Mouse (Mus musculus) midbrain, postnatal 0 days (tissue): ENCODE data around the gene Tbc1d16. TPM values are rescaled to one million over a fixed set of nuclear protein-coding genes. Genes with fewer than 3 reads are reported as not detected.

ENCODE experiments used
- ATAC-seq: fragments of 200-750 bp; cut with Nextera tagmentation; 2 replicates; pipeline ENCODE4 v1.8.0; 2017; ENCODE audit warnings: moderate number of reproducible peaks, mild to moderate bottlenecking, moderate TSS enrichment, moderate library complexity; ENCODE audit not compliant: low FRiP score
- DNase-seq: peaks from one replicate; pipeline ENCODE4 v3.0.0-alpha.2; 2015; ENCODE audit warnings: low spot score
- H3K27ac ChIP-seq: fragments of 300-500 bp; sonication (generic); 2 replicates; pipeline ENCODE4 v1.5.1; 2014; ENCODE audit warnings: low read depth, mild to moderate bottlenecking, low read length, mixed read lengths
- H3K27me3 ChIP-seq: fragments of 300-500 bp; sonication (generic); 2 replicates; pipeline ENCODE4 v1.6.1; 2014; ENCODE audit warnings: low read length, control low read depth, mixed read lengths; ENCODE audit not compliant: insufficient read depth
- H3K36me3 ChIP-seq: fragments of 300-500 bp; sonication (generic); 2 replicates; pipeline ENCODE4 v1.6.1; 2014; ENCODE audit warnings: low read length, control low read depth, mixed read lengths; ENCODE audit not compliant: insufficient read depth
- H3K4me1 ChIP-seq: fragments of 300-500 bp; sonication (generic); 2 replicates; pipeline ENCODE4 v1.6.1; 2014; ENCODE audit warnings: mild to moderate bottlenecking, control low read depth, antibody characterized with exemption, low read length, mixed read lengths; ENCODE audit not compliant: insufficient read depth
- H3K4me2 ChIP-seq: fragments of 300-500 bp; sonication (generic); 2 replicates; pipeline ENCODE4 v1.6.1; 2014; ENCODE audit warnings: low read depth, mild to moderate bottlenecking, low read length, mixed read lengths; ENCODE audit not compliant: poor library complexity, severe bottlenecking
- H3K4me3 ChIP-seq: fragments of 300-500 bp; sonication (generic); 2 replicates; pipeline ENCODE4 v1.5.1; 2014; ENCODE audit warnings: low read depth, mild to moderate bottlenecking, low read length, moderate library complexity
- H3K9ac ChIP-seq: fragments of 300-500 bp; sonication (generic); replicated peaks from 2 replicates; pipeline ENCODE4 v1.6.1; 2014; ENCODE audit warnings: mild to moderate bottlenecking, low read length, moderate library complexity, mixed read lengths; ENCODE audit not compliant: poor library complexity, severe bottlenecking
- H3K9me3 ChIP-seq: fragments of 300-500 bp; sonication (generic); 2 replicates; pipeline ENCODE4 v1.6.1; 2016; ENCODE audit warnings: low read length, control low read depth
- CTCF ChIP-seq: IDR thresholded peaks from 2 replicates; pipeline ENCODE4 v1.5.1; 2016; ENCODE audit warnings: antibody characterized with exemption, mild to moderate bottlenecking
- WGBS: fragments of 180-500 bp; shearing (Covaris S2); extraction: QIAGEN DNeasy Blood & Tissue Kit; methylation state at CpG from one replicate; pipeline ENCODE4 v1.1.7; 2014; 5-methylcytosine and 5-hydroxymethylcytosine counted together
- polyA plus RNA-seq: library from polyadenylated mRNA; unstranded; fragments of >200 nt; fragmentation: Nextera tagmentation; extraction: Ambion mirVana; gene quantifications from 2 replicates; pipeline ENCODE4 v1.2.1, GENCODE M21; 2015
- total RNA-seq: library from RNA; depleted of rRNA; stranded (reverse); fragments of >200 nt; gene quantifications from 2 replicates; pipeline ENCODE4 v1.2.3, GENCODE M21; 2014

Tbc1d16 gene
- total and polyA plus RNA-seq, 2 experiments from 2014 or later: 43.5 to 152 TPM

DNA sequence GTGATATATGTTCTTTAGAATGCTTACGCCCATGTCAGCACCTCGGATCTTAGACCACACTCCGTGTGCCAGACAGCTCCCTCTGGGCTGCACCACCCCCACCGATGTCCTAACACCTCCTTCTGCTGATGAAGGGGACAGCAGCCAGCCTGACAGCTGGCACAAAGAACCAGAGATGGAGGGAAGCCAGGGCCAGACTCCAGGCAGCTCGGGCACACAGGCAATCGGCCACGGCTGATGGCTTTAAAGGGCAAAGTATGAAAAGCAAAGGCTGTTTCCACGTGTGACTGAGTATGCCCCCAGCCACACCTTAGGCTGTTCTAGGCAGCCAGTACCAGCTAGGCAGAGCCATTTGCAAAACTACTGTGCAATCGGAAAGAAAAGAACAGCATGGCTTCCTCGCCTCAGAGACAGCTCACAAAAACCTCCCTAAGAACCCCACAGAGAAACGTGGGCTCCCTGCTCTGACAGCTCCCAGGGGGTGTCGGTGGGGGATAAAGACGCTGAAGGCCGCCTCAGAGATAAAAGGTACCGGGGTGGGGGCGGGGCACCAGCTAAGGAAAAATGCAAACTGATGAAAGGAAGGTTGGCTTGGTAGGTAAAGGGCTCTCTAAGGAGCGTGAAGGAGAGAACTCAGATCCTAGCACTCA lies 8.4 kb downstream of the Tbc1d16 start:
- Histone ChIP-seq H3K36me3 (peaks cover 2% of the 10 kb centered on the region; the same call in 1 of the 2 replicates), H3K4me3 (no peak overlapping the region), H3K9me3 (no peaks in the 10 kb centered on the region), H3K9ac (peak overlapping the region; percentile 46), H3K27ac (peak overlapping the region; percentile 52), H3K27me3 (no peaks in the 10 kb centered on the region), H3K4me1 (peaks cover 35% of the 10 kb centered on the region; the same call in 1 of the 2 replicates), H3K4me2 (peak overlapping the region; percentile 28)
- no peak; the same call in 1 of the 2 replicates for ATAC-seq
- no peak for TF ChIP-seq CTCF
- WGBS: 9% methylated on average over 17 of the region's 17 CpGs
- DNase-seq: peak; percentile 86

DNA sequence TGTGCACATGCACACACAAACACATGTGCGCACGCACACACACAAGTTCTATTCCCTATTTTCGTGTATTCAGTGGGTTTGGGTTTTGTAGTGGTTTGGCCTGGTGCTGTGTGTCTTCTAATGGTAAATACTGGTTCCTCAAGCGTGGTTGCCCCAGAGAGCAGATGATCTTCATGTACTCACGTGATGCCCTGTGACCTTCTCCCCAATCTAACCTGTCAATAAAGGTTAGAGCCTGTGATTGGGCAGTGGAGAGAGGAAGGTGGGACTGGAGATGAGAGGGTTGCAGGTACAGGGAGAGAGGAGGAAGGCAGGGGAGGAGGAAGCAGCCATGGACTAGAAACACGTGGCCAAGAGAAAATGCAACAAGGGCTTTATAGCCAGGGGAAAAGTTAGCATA lies 10.4 kb downstream of the Tbc1d16 start:
- peaks cover 31% of the 10 kb centered on the region; the same call in 1 of the 2 replicates for H3K4me1 ChIP-seq
- 92% methylated on average over 6 of the region's 6 CpGs for WGBS
- no peak for TF ChIP-seq CTCF

GRCm38 (mm10) chr11:119215905-119216507 lies 12.3 kb downstream of the Tbc1d16 start:
- 38% methylated on average over 9 of the region's 9 CpGs for WGBS

More for the DNA sequence above, 10.4 kb downstream of the Tbc1d16 start:
- Histone ChIP-seq H3K36me3 (peaks cover 2% of the 10 kb centered on the region; the same call in 1 of the 2 replicates), H3K9ac (no peak overlapping the region), H3K4me2 (no peak overlapping the region), H3K9me3 (no peaks in the 10 kb centered on the region), H3K27me3 (no peaks in the 10 kb centered on the region), H3K4me3 (no peak overlapping the region), H3K27ac (no peak overlapping the region)
- DNase-seq: no peak
- no peak for ATAC-seq

DNA sequence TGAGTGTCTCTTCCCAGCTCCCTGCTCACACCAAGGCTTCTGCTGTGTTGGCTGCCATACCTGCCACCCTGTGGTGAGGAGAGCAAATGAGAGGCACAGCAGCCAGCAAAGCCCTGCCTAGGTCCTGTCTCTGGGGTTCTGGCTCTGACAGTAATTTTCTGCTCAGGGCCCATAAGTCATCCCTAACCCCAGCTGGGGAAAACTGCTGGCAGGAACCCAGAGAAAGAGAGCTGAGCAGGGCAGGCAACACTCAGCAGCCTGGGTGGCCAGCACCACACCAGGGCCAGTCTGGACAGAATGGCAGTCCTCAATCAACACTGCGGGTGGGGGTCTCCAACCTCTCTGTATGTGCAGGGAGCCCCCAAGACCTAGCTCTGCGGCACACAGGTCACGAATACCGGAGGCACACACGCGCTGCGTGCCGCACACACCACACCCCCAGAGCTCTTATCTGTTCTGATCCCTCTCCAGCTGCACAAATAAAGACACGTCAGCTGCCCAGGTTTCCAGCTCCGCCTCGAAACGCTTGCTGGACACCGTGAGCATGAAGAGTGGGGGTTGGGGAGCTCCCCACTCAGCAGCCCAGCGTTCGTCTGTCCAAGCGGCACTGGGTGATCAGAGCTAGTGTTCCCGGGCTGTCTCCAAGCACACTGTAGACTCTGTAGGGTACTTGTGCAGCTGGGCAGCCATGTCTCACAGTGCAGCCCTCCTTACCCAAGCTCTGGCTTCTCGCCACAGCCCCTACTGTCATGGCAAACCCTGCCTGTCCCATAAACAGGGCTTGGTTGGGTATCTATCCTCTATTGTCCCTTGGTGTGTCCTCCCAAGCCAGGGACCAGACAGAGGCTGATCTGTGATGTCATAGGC lies 13.0 kb downstream of the Tbc1d16 start:
- peak overlapping the region; percentile 73 for H3K27ac ChIP-seq
- H3K4me2 ChIP-seq: peak overlapping the region; percentile 42
- H3K4me3 ChIP-seq: peak overlapping the region; percentile 8; the same call in 1 of the 2 replicates
- peak overlapping the region; percentile 39 for H3K9ac ChIP-seq
- peak; percentile 79 for DNase-seq
- TF ChIP-seq CTCF: peak; percentile 69
- peaks cover 26% of the 10 kb centered on the region; the same call in 1 of the 2 replicates for H3K4me1 ChIP-seq
- 9% methylated on average over 18 of the region's 18 CpGs for WGBS
- peaks cover 2% of the 10 kb centered on the region; the same call in 1 of the 2 replicates for H3K36me3 ChIP-seq
- H3K9me3 ChIP-seq: no peaks in the 10 kb centered on the region
- ATAC-seq: peak; percentile 73
- no peaks in the 10 kb centered on the region for H3K27me3 ChIP-seq

More at GRCm38 (mm10) chr11:119215905-119216507, 12.3 kb downstream of the Tbc1d16 start:
- no peaks in the 10 kb centered on the region for H3K9me3 ChIP-seq
- peak overlapping the region; percentile 42; the same call in 1 of the 2 replicates for H3K4me2 ChIP-seq
- H3K36me3 ChIP-seq: peaks cover 2% of the 10 kb centered on the region; the same call in 1 of the 2 replicates
- no peak for TF ChIP-seq CTCF
- H3K27me3 ChIP-seq: no peaks in the 10 kb centered on the region
- H3K4me1 ChIP-seq: peaks cover 28% of the 10 kb centered on the region; the same call in 1 of the 2 replicates
- DNase-seq (peak; percentile 72), ATAC-seq (no peak)
- no peak overlapping the region for H3K9ac ChIP-seq
- H3K4me3 ChIP-seq: no peak overlapping the region
- peak overlapping the region; percentile 73 for H3K27ac ChIP-seq

DNA sequence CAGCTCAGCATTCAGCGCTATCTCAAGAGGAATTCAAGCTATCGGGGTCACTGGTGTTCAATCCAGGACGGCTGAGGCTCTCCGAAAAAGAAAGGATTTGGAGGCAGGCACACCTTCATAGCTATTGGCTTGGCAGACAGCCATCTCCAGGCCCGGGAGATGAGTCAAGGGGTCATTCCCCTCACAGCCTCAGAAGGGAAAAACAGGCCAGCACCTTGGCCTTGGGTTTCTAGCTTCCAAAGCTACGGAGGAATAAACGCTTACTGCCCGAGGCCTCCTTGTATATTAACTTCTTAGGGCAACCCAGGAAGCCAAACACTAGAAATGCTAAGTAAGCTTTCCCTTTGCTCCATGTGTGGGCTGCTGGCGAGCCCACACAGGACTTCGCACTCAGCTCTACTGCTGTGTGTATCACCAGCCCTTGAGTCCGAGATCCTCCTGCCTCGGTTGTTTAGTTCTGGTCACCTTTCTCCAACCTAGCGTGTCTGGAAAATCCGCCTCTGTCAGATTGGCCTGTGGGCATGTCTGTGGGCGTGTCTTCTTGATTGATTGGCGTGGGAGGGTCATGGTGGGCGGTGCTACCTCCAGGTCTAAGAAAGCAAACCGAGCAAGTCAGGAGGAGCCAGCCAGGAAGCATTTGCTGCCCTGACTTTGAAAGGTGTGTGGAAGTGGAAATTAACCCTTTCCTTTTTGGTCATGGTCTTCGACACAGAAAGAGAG lies 15.0 kb downstream of the Tbc1d16 start:
- Histone ChIP-seq H3K27ac (no peak overlapping the region; the same call in 1 of the 2 replicates), H3K36me3 (peaks cover 12% of the 10 kb centered on the region; the same call in 1 of the 2 replicates), H3K9me3 (no peaks in the 10 kb centered on the region), H3K9ac (no peak overlapping the region), H3K4me3 (no peak overlapping the region), H3K27me3 (no peaks in the 10 kb centered on the region), H3K4me2 (no peak overlapping the region), H3K4me1 (peaks cover 16% of the 10 kb centered on the region; the same call in 1 of the 2 replicates)
- no peak for TF ChIP-seq CTCF
- ATAC-seq (no peak), DNase-seq (no peak)
- 64% methylated on average over 19 of the region's 19 CpGs for WGBS
